Mouse (Mus musculus) brown adipose tissue, adult 24 weeks (tissue): ENCODE data around the gene Oaz3. TPM values are rescaled to one million over a fixed set of nuclear protein-coding genes. Genes with fewer than 3 reads are reported as not detected.
A peak's percentile ranks its signal among the peaks of the same experiment; 100 is the strongest.

ENCODE experiments used
- H3K27ac ChIP-seq: fragments of 200-500 bp; replicated peaks from 2 replicates; pipeline ENCODE4 v1.5.1; 2012; ENCODE audit warnings: low read depth, mild to moderate bottlenecking, low read length
- H3K4me1 ChIP-seq: fragments of 200-500 bp; 2 replicates; pipeline ENCODE4 v1.6.1; 2012; ENCODE audit warnings: low read length, mixed read lengths; ENCODE audit not compliant: control insufficient read depth, insufficient read depth, insufficient read length
- H3K4me3 ChIP-seq: fragments of 200-500 bp; 2 replicates; pipeline ENCODE4 v1.5.1; 2012; ENCODE audit warnings: low read depth, mild to moderate bottlenecking, low read length, moderate library complexity; ENCODE audit not compliant: insufficient read depth
- polyA plus RNA-seq: library from polyadenylated mRNA; stranded (reverse); fragments of >200 nt; gene quantifications from 2 replicates; pipeline ENCODE4 v1.2.4, GENCODE M21; 2012; ENCODE audit not compliant: missing spikeins, insufficient read depth, insufficient read length

Oaz3 gene
- polyA plus RNA-seq: not detected in 2 replicates

DNA sequence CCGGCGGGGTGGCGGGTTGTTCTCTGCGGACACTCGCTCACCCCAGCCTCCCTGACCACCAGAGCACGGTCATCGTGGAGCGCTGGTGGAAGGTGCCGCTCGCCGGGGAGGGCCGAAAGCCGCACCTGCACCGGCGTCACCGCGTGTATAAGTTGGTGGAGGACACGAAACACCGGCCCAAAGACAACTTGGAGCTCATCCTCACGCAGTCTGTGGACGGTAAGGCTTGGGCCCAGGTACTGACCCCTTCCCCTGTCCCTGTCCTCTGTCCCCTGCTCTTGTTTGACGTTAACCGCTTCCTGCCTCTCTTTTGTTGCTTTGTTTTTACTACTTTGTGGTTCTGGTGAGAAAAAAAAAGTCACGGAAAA is at the start of gene Oaz3:
TSS of gene Oaz3 (minus strand) at position 319 of the 368 bp plus-strand sequence.
- peak within 1 kb of the TSS; percentile 58 for H3K27ac ChIP-seq
- peak within 1 kb of the TSS; percentile 91 for H3K4me3 ChIP-seq
- no peaks in the 10 kb centered on the region for H3K4me1 ChIP-seq

DNA sequence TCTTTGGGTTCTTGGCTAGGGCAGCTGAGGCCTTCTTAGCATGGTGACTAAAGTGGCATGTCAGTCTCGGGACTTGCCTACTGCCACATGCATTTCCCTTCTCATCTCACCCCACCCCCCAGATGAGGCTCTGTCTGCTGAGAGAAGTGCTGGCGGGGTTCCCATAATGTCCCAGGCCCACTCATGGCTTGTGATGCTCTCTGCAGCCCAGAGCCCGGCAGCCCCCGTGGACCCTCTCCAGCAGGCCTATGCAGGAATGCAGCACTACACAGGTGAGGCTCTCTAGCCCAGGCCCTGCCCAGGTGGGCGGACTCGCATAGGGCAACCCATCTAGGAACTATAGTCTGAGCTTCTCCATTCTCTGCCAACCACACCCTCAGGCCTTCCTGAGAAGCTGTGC is 43.9 kb upstream of the Oaz3 start:
- H3K27ac ChIP-seq: no peak overlapping the region
- H3K4me1 ChIP-seq: no peaks in the 10 kb centered on the region
- no peak overlapping the region for H3K4me3 ChIP-seq

DNA sequence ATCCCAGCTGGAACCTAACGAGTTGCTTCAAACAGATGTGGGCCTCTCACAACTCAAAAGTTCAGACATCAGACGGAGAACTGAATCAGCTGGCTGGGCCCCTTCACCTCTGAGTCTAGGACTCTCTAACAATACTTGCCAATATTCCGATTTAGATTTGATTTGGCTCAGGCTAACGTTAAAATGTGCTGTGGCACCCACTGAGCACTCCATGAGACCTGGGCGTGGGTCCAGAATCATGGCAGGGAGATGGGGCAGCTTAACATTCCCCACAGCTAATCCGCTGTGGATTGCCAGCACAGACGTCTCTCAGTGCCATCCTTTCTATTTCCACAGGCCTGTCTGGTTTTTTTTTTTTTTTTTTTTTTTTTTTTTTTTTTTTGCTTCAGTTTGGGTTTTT is 42.2 kb upstream of the Oaz3 start:
- no peaks in the 10 kb centered on the region for H3K4me1 ChIP-seq
- H3K27ac ChIP-seq: no peak overlapping the region
- H3K4me3 ChIP-seq: no peak overlapping the region

DNA sequence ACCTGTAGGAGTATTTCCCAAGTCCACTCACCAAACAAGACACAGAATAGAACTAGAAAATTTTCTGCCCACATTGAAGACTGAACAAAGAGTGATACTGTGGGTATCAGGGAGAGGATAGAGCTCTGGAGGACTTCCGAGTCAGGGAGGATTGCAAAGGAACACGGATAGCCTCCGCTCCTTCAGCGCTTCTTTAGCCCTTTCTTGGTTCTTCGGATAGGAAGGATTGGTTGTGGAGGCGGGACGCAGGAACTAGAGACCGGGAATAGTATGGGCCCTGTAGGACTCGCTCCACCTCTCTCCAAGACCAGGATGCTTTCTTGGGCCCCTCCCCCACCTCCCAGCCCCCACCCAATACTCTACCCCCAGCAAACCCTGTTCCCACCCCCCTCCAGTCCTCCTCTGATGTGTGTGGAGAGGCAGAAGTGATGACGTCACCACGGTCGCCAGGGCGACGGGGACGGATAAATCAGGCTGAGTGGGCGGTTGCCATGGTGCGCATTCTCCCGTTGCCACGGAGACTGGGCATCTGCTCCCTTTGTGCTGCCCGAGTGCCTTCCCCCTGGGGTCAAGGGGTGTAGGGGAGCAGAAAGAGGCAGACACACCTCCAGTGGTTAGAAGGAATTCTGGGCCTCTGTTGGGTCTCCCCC is 40.2 kb upstream of the Oaz3 start:
- Histone ChIP-seq H3K4me1 (no peaks in the 10 kb centered on the region), H3K4me3 (no peak overlapping the region), H3K27ac (no peak overlapping the region)

DNA sequence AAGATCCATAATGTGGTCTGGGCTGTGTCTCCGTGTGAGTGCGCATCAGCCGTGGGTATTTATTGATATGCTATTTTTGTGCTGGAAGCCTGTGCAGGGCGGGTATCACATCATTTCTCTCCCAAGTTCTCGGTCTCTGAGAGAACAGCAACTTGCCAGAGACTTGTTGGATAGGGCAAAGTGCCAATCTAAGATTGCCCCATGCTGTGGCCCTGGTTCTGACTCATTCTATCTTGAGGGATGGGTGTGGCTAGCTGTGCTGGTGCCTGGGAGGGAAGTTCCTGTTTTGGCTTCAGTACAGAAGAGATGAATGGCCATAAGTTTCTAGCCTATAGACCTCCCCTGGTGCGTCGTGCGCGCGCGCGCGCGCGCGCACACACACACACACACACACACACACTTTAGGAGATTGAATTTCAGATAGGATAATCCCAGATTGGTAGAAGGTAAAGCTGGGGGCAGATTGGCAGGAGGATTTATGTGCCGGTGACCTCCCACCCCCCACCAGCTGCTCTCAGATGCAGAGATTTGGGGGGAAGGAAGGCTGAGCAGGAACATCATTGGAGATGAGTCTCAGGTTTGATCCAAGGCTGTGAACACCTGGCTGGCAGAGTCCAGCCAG is 39.2 kb upstream of the Oaz3 start:
- H3K4me3 ChIP-seq: no peak overlapping the region
- H3K4me1 ChIP-seq: no peaks in the 10 kb centered on the region
- H3K27ac ChIP-seq: no peak overlapping the region

DNA sequence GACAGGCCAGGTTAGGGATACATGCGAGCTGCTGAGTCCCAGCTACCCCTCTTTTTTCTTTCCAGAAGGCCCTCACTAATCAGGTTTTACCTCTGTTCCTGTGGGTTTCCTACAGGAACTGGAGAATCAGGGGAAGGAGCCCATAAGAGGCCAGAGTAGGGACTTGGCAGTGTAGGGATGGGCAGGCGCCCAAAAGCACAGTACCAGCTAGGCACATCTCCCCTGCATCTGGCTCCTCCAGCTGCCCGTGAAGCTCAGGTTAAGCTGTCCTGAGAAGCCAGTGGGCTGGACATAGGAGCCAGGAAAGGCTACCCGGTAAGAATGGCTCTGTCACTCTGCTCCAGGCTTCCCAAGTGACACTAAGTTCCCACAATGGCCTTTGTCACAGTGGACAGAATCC is 37.7 kb upstream of the Oaz3 start:
- Histone ChIP-seq H3K27ac (no peak overlapping the region), H3K4me3 (no peak overlapping the region), H3K4me1 (no peaks in the 10 kb centered on the region; the same call in 1 of the 2 replicates)

DNA sequence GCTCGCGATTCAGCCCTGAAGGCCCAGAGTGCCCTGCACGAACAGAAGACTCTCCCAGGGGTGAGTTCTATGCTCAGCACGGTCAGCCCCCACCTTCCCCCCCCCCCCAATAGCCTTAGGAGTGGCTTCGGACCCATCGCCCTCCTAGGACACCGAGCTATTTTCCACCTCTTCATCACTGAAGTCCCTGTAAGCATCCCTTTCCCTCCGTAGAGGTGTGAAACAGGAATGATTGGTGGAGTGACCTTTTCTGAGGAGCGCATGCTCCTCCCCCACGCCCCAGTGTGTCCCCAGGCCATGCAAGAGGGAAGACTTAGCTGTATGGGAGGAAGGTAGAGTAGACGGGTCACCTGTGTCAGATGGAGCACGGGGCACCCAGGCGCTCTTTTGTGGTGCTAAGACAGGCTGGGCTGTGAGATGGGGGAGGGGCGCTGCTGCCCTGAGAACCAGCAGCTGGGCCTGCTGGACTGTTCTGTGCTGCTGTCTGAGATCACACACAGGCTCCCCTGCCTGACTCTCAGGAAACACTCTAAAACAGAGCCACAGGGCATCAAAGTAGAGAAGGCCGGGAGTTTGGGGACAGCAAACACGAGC is 36.7 kb upstream of the Oaz3 start, which contains the start of gene Riiad1:
TSS of gene Riiad1 (minus strand) at position 51 of the 594 bp plus-strand sequence.
- Histone ChIP-seq H3K4me3 (no peak within 1 kb of the TSS), H3K27ac (no peak within 1 kb of the TSS), H3K4me1 (no peaks in the 10 kb centered on the region; the same call in 1 of the 2 replicates)

DNA sequence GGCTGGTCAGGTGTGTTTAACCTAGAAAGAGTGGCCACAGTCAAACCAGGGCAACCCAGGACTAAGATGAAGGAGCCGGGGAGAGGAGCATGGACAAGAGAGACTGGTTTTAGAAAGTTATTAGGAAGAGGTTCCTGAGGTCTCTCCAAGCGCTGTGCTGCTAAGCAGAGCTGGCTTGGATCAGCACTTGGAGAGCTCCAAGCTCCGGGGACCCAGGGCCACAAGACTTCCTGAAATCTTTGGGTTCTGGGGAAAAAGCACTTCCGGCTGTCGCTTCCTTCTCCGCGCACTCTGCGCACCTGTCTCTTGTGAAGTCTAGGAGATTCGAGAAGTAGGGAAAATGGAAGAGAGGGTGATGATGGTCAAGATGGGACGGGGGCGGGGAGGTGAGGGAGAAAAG is 35.8 kb upstream of the Oaz3 start:
- H3K4me3 ChIP-seq: no peak overlapping the region
- H3K27ac ChIP-seq: no peak overlapping the region
- H3K4me1 ChIP-seq: no peaks in the 10 kb centered on the region; the same call in 1 of the 2 replicates

DNA sequence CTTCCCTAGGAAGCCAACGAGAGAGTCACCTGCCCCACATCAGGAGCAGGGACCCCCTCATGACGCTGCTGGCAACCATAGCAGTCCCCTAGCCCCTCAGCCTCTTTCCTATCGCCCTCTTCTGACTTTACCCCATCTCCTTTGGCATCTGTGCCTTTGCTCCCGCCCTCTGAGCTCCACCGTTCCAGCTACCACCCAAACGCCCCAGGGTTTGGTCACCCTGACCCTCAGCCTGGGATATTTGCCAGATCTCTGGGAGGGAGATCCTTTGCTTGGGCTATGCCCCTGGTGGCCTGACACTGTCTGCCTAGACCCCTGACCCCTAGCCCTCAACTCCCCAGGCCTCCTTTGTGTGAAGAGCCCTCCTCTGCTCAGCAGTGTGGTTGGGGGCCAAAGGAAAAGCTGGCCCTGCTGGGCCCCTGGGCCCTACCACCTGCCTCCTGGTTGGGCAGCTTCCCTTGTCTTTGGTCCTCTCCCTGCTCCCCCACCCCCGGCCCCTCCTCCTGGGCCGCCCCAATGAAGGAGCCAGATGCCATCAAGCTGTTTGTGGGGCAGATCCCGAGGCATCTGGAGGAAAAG is 35.0 kb upstream of the Oaz3 start:
- H3K4me3 ChIP-seq: no peak overlapping the region
- H3K27ac ChIP-seq: no peak overlapping the region
- H3K4me1 ChIP-seq: no peaks in the 10 kb centered on the region; the same call in 1 of the 2 replicates

DNA sequence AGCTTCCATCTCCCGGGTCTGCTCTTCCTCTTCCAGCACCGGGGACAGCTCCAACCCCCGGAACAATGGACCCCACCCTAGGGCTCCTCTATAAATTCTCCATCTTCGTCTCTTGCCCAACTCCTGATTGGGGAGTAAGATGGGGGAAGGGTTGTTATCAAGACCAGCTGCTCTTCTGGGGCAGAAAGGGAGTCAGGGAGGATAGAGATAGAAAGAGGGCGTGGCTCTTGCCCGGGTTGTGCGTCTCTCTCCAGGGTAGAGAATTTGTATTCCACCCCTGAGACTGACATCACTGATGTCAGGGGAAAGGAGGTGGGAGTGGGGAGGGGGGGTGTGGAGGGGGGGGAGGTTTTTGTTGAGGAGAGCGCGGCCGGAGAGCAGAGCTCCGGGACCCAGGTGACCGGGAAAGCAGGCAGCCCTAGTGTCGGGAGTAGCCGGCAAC is 34.3 kb upstream of the Oaz3 start, which contains the start of gene Celf3:
TSS of gene Celf3 (plus strand) at position 315 of the 442 bp plus-strand sequence.
- H3K27ac ChIP-seq: no peak within 1 kb of the TSS
- H3K4me1 ChIP-seq: no peaks in the 10 kb centered on the region; the same call in 1 of the 2 replicates
- no peak within 1 kb of the TSS for H3K4me3 ChIP-seq

DNA sequence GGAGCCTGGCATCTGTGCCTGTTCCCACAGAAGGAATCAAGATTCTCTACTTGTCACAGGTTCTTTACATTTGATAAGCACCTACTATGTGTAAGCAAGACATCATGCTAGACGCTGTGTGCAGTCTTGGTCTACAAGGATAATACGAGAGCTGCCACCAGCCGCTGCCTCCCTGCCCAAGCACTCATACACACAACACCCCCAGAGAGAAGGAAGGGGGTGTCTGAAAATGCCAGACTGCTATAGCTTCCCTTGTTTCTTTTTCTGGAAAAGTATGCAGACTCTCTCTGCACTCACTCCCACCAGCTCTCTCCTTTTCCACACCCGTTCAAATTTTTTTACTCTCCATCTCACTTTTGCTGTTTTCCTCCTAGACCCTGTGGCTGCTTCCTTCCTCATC is 33.7 kb upstream of the Oaz3 start:
- H3K27ac ChIP-seq: no peak overlapping the region
- H3K4me1 ChIP-seq: no peaks in the 10 kb centered on the region; the same call in 1 of the 2 replicates

DNA sequence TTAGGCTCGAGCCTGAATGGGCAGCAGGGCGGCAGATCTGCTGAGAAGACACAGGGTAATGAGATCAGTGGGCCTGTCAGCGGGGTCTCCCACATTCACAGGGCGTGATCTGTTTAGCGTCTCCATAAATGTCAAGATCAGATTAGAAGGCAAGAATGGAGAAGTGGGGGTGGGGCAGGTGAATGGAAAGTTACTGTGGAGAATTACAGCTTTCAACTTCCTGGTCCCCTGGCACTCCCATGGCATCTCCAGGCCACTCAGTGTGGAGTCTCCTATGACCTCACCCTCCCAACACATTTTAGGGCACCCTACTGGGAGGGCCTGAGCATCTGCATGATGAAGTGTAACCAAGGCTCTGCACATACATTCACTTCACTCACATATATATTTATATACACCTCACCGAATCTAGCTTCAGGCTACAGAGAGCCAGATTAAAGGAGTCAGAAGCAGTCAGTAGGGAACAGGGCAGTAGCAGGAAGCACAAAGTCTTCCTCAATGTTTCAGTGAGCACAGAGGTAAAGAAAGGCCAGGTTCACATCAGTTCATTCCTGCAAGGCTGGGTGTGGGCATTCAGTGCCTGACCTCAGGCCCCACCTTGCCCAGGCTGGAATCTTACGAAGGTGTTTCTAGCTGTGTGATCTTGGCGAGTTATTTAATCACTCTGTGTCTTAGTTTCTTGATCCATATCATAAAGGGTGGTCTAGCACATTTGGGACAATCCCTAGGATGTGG is 32.8 kb upstream of the Oaz3 start:
- no peaks in the 10 kb centered on the region; the same call in 1 of the 2 replicates for H3K4me1 ChIP-seq
- no peak overlapping the region for H3K27ac ChIP-seq
- no peak overlapping the region for H3K4me3 ChIP-seq

More for the DNA sequence above, 33.7 kb upstream of the Oaz3 start:
- H3K4me3 ChIP-seq: no peak overlapping the region

DNA sequence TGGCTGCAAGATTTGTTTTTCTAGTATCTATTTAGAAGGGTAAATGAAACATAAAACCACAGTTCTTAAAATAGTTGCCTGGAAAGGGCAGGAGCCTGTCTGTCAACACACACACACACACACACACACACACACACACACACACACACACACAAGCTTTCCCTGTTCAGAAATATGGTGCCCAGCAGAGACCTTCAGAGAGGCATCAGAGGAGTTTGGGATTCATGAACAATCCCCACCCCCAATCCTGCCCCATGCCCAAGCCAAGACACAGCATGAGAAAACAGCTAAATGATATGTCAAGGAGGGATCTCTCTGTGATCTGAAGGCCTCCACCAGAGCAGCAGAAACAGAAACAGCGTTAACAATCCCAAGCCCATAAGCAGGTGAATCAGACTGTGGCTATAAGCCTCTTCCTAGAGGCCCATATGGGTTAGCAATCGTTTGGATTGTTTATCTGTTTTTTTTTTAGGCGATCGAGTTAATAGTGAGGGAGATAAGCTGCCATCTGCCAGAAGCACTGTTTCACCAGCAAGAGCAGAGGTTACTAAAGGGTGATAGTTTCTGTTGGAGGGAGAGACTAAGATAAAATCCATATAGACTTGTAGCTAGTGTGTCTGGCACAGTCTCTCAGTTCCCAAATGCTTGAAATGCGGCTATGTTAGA is 30.0 kb upstream of the Oaz3 start:
- no peak overlapping the region for H3K4me3 ChIP-seq
- no peak overlapping the region for H3K27ac ChIP-seq
- H3K4me1 ChIP-seq: no peaks in the 10 kb centered on the region; the same call in 1 of the 2 replicates

DNA sequence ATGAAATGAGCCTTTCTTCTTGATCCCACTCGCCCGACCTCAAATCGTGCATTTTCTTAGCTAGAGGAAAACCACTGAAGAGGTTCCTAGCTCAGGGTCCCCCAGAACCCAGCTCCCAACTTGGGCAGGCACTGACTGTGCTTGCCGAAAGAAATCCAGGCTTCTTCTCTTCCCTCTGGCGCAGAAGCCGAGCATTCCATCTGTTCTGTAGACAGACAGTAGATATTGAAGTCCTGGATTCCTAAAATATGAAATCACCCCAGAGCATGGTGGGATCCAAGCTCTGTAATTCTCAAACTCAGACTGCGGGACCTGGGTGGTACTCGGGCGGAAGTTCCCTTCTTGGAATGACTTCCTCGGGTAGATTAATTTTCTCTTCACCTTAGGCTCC is 29.4 kb upstream of the Oaz3 start:
- Histone ChIP-seq H3K4me3 (no peak overlapping the region), H3K4me1 (no peaks in the 10 kb centered on the region; the same call in 1 of the 2 replicates), H3K27ac (no peak overlapping the region)
